Mouse (Mus musculus) central nervous system, embryonic 11.5 days (tissue): Measurements from ENCODE around the gene Rere. TPM values are rescaled to one million over a fixed set of nuclear protein-coding genes. Genes with fewer than 3 reads are reported as not detected.

Experiments
- polyA plus RNA-seq: library from polyadenylated mRNA; depleted of rRNA; stranded (reverse); fragments of >200 nt; gene quantifications from 2 replicates; pipeline ENCODE4 v1.2.3, GENCODE M21; 2012; rRNA removed

Rere gene
- 50.7 and 57.8 TPM in 2 replicates for polyA plus RNA-seq

GRCm38 (mm10) chr4:150281018-150281761, at the start of gene Rere:
Gene Rere (plus strand): TSS chr4:150281646.

DNA sequence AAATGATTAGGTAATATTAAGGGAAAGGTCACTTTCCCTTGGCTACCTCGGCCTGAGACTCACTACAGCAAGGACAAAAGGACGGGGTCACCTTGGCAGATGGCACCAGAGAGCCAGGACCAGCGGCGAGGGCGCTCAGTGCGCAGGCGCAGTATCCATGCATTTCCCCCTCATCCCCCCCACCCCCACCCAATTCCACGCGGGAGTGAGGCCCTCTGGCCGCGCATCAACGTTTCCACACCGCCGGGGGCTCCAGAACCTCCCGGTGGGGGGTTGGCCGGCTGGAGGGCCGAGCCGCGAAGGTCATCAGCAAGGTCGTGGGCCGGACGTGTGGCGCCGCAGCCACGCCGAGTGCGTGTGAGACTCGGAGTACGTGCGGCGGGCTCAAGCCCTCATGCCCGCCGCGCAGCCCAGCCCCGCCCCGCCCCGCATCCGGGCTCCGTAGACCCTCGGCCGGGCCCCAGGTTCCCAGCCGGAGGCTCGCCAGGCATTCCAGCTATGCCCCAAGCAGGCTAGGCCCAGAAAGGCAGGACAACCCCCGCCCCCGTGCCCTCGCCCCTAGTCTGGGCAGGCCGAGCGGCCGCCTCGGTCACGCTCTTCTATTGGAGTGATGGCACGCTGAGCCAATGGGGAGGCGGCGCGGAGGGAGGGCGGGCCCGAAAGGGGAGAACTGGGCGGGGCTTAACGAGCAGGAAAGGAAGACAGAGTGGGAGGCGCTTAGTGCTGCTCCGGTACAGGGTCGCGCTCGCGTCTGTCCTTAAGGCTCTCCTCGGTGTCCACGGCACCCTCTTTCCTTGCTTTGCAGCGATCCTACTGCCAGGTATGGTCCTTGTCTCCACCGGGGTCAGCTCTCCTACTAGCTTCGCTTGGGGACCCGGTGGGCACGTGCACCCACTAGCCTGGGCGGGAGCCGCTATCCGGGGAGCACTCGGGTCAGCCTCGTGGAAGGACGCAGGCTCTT, 44.6 kb upstream of the Rere start, which contains the start of gene Eno1:
Gene Eno1, plus strand, starts transcription at position 201 of the 961 bp plus-strand sequence.

DNA sequence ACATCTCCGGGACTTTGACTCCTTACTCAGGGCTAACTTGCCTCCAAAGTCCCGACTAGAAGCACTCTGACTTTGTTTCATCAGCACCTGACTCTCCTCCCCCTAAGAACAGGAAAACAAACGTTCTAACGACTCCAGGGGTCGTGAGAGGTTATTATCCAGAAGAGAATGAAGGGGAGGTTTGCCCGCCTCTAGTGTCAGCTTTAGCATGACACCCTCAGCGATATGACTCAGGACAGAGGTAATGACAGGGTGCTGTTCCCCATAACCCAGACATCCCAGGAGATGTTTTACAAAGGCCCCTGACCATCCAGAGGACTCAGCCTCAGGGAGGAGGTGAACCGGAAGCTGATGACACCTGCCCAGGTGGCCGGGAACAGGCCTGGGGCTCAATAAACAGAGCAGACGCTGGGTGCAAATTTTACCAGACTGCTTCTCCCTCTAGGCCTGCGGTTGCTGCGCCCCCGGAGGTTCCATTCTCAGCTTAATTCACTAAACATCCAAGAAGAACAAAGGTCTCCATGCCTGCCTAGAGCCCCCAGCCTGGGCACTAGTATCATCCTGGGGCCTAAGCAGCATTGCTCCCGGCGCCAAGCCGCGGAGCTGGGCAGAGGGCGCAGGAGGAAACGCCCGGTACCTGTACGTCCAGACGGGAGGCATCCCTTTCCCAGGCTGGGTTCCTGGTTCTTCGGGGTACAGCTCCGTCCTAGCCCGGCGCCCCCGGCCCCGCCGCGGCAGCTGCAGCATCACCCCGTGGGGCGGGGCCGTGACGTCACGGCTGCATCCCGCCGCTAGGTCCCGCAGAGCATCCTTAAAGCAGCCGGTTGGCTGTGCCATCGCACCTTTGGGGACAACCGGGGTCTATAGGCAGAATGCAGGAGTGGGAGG, 370.2 kb downstream of the Rere start, which contains the start of gene Slc45a1:
Gene Slc45a1, minus strand, starts transcription at position 785 of the 888 bp plus-strand sequence.

Other genes starting within 250 kb of the Rere start
- gene Gpr157, start 194.3 kb upstream of the Rere start, polyA plus RNA-seq: 0.79 and 1.5 TPM in 2 replicates
- 0.85 and 1.2 TPM in 2 replicates for gene Slc2a5, start 162.4 kb upstream of the Rere start, polyA plus RNA-seq
- gene Slc2a7, start 132.7 kb upstream of the Rere start, polyA plus RNA-seq: 0.05 TPM in 1 of 2 replicates, not detected in the other
- 0.14 and 0.22 TPM in 2 replicates for gene Car6, start 80.3 kb upstream of the Rere start, polyA plus RNA-seq
- gene Eno1, start 44.9 kb upstream of the Rere start, polyA plus RNA-seq: 648 and 671 TPM in 2 replicates